Mouse (Mus musculus): ENCODE measurements around the gene Hsd3b1.

- no peak for TF ChIP-seq CHD2 (IDR thresholded peaks at IDR 0.05; ENCODE audit: low read depth, low read length)
- no peak for TF ChIP-seq MAFK (IDR thresholded peaks at IDR 0.05; ENCODE audit: insufficient read depth, low read depth, low read length)
- TF ChIP-seq HCFC1 (IDR thresholded peaks at IDR 0.05; ENCODE audit: borderline replicate concordance, insufficient read depth, low read length) = no peak
- no peak for TF ChIP-seq ZC3H11A (IDR thresholded peaks at IDR 0.05; ENCODE audit: borderline replicate concordance, low read depth, low read length)
Observed at GRCm38 (mm10) chr3:98855160-98855559, 4.4 kb downstream of the Hsd3b1 start.

All from ES-E14 (cell line).